27 mouse cellular contexts compared by ENCODE assay signal in the genomic region with DNA sequence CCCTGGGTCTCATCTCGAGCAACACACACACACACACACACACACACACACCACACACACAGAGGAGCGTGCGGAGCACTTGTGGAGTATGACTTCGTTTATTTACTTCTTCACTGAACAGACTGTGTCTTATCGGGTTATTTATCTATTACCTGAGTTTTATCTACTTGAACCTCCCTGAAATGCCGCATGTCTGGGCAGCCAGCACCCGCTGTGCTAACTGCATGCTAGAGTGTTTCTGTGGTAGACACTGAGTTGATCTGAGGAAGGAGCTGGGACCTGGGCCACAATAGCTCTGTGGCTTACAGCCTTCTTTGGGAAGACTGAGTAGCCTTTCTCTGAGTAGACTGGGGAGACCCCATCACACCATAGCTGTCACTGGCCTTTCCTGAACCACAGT. TPM values are rescaled to one million over a fixed set of nuclear protein-coding genes. Genes with fewer than 3 reads are reported as not detected.
"Had no signal": no experiment of that assay in that cellular context is flagged by ENCODE, and none has a peak within 500 bp of the region (broad histone marks: within the 10 kb centered on the region; RNA-seq: fewer than 3 reads in every experiment).

No protein-coding gene starts in this region.

- DNase-seq: cerebellum, adult 8-10 months; cerebellum, adult 9-10 months; cerebellum, adult 9-11 months; cerebellum, postnatal 10 days; cerebellum, postnatal 14 days; cerebellum, postnatal 25 days; cerebellum, postnatal 36 days; embryo, embryonic 11 days; forebrain, postnatal 0 days; gastrocnemius, adult 2 months; gastrocnemius, postnatal 10 days; gastrocnemius, postnatal 14 days; gastrocnemius, postnatal 25 days; gastrocnemius, postnatal 36 days; heart, adult 18-20 months; heart, adult 2 months had no signal

- H3K9ac ChIP-seq: embryonic facial prominence, embryonic 12.5 days; embryonic facial prominence, embryonic 13.5 days; embryonic facial prominence, embryonic 15.5 days; forebrain, embryonic 12.5 days; forebrain, embryonic 13.5 days; forebrain, embryonic 15.5 days; forebrain, postnatal 0 days had no signal

- H3K27ac ChIP-seq: embryonic facial prominence, embryonic 10.5 days; embryonic facial prominence, embryonic 12.5 days; embryonic facial prominence, embryonic 13.5 days; embryonic facial prominence, embryonic 15.5 days; forebrain, embryonic 10.5 days; forebrain, embryonic 12.5 days; forebrain, embryonic 13.5 days; forebrain, embryonic 15.5 days; gastrocnemius, adult 2 months; heart, adult 2 months had no signal

- H3K4me2 ChIP-seq: embryonic facial prominence, embryonic 12.5 days; embryonic facial prominence, embryonic 13.5 days; embryonic facial prominence, embryonic 15.5 days; forebrain, embryonic 12.5 days; forebrain, embryonic 13.5 days; forebrain, embryonic 15.5 days had no signal

- ATAC-seq: forebrain, embryonic 13.5 days; forebrain, embryonic 14.5 days; forebrain, embryonic 15.5 days; forebrain, embryonic 16.5 days; forebrain, postnatal 0 days had no signal

- H3K4me1 ChIP-seq: embryonic facial prominence, embryonic 12.5 days; forebrain, embryonic 12.5 days; forebrain, embryonic 13.5 days; forebrain, embryonic 15.5 days had no signal

- H3K9me3 ChIP-seq: embryonic facial prominence, embryonic 10.5 days; embryonic facial prominence, embryonic 12.5 days; embryonic facial prominence, embryonic 13.5 days; embryonic facial prominence, embryonic 15.5 days; forebrain, embryonic 10.5 days; forebrain, embryonic 12.5 days; forebrain, embryonic 13.5 days; forebrain, embryonic 15.5 days had no signal

- H3K4me3 ChIP-seq: embryonic facial prominence, embryonic 10.5 days; embryonic facial prominence, embryonic 12.5 days; embryonic facial prominence, embryonic 13.5 days; embryonic facial prominence, embryonic 15.5 days; erythroblast, embryonic 14.5 days; forebrain, embryonic 10.5 days; forebrain, embryonic 12.5 days; forebrain, embryonic 13.5 days; forebrain, embryonic 15.5 days; gastrocnemius, adult 2 months; heart, adult 2 months had no signal

- H3K27me3 ChIP-seq: embryonic facial prominence, embryonic 12.5 days; embryonic facial prominence, embryonic 13.5 days; embryonic facial prominence, embryonic 15.5 days; forebrain, embryonic 12.5 days; forebrain, embryonic 13.5 days; forebrain, embryonic 15.5 days had no signal

- H3K36me3 ChIP-seq: embryonic facial prominence, embryonic 10.5 days; embryonic facial prominence, embryonic 12.5 days; embryonic facial prominence, embryonic 13.5 days; embryonic facial prominence, embryonic 15.5 days; forebrain, embryonic 10.5 days; forebrain, embryonic 12.5 days; forebrain, embryonic 15.5 days had no signal

RNA-seq across cellular contexts. Expression of a gene that starts 1.1 kb away (rescaled TPM):
- polyA plus RNA-seq: erythroblast, embryonic 14.5 days had no signal
